Mouse (Mus musculus) heart, adult 2 months (tissue): ENCODE results near the gene C2cd2. TPM values are rescaled to one million over a fixed set of nuclear protein-coding genes. Genes with fewer than 3 reads are reported as not detected.

ENCODE experiments used
- DNase-seq, 2 experiments: peaks; one replicate each; pipeline ENCODE4 v3.0.0; 2021
- H3K27ac ChIP-seq: fragments of 200-600 bp; 2 replicates; pipeline ENCODE4 v1.8.1; 2022
- H3K27me3 ChIP-seq: fragments of 200-500 bp; 2 replicates; pipeline ENCODE4 v1.6.1; 2012; ENCODE audit warnings: mild to moderate bottlenecking, low read length, inconsistent platforms, mixed read lengths; ENCODE audit not compliant: control insufficient read depth, insufficient read depth
- H3K36me3 ChIP-seq: fragments of 200-500 bp; 2 replicates; pipeline ENCODE4 v1.6.1; 2012; ENCODE audit warnings: low read length, inconsistent platforms; ENCODE audit not compliant: control insufficient read depth, insufficient read depth
- H3K4me1 ChIP-seq: fragments of 200-500 bp; 2 replicates; pipeline ENCODE4 v1.6.1; 2011; ENCODE audit warnings: low read length; ENCODE audit not compliant: control insufficient read depth, insufficient read depth
- H3K4me3 ChIP-seq: fragments of 200-600 bp; 2 replicates; pipeline ENCODE4 v1.8.1; 2022
- H3K79me2 ChIP-seq: fragments of 200-500 bp; replicated peaks from 2 replicates; pipeline ENCODE4 v1.6.1; 2012; ENCODE audit warnings: mild to moderate bottlenecking, inconsistent platforms, low read length, moderate library complexity, mixed read lengths; ENCODE audit not compliant: control insufficient read depth, insufficient read depth
- H3K9ac ChIP-seq: fragments of 200-500 bp; 2 replicates; pipeline ENCODE4 v1.6.1; 2012; ENCODE audit warnings: low read depth, mild to moderate bottlenecking, control low read depth, inconsistent platforms, low read length, mixed read lengths
- CTCF ChIP-seq: fragments of 200-600 bp; IDR thresholded peaks from 2 replicates; pipeline ENCODE4 v1.8.1; 2022; ENCODE audit warnings: antibody characterized with exemption, mild to moderate bottlenecking, moderate library complexity
- EP300 ChIP-seq: fragments of 200-500 bp; IDR thresholded peaks from 2 replicates; pipeline ENCODE4 v1.6.1; 2011; ENCODE audit warnings: low read depth, low read length, control low read depth; ENCODE audit not compliant: insufficient read depth
- POLR2A ChIP-seq: fragments of 200-500 bp; IDR thresholded peaks from 2 replicates; pipeline ENCODE4 v1.6.1; 2011; ENCODE audit warnings: mild to moderate bottlenecking, low read depth, low read length, control low read depth; ENCODE audit not compliant: insufficient read depth
- WGBS: fragments of 180-500 bp; shearing (Covaris S2); methylation state at CpG from one replicate; pipeline ENCODE4 v1.1.7; 2018; 5-methylcytosine and 5-hydroxymethylcytosine counted together
- intact Hi-C: fragments of 180-260 bp; cut with DNase I; formaldehyde crosslinking; loops from one replicate; pipeline ENCODE4 v1.15.1; 2025
- polyA plus RNA-seq: library from polyadenylated mRNA; depleted of rRNA; stranded (reverse); fragments of >200 nt; gene quantifications from 2 replicates; pipeline ENCODE4 v1.2.3, GENCODE M21; 2012
- total RNA-seq, 2 experiments: library from RNA; stranded (reverse); gene quantifications; 2 replicates each; pipeline ENCODE4 v1.2.3; 2021

The C2cd2 gene
- total and polyA plus RNA-seq, 3 experiments = 8.2 to 26.6 (median 19.7) TPM

DNA sequence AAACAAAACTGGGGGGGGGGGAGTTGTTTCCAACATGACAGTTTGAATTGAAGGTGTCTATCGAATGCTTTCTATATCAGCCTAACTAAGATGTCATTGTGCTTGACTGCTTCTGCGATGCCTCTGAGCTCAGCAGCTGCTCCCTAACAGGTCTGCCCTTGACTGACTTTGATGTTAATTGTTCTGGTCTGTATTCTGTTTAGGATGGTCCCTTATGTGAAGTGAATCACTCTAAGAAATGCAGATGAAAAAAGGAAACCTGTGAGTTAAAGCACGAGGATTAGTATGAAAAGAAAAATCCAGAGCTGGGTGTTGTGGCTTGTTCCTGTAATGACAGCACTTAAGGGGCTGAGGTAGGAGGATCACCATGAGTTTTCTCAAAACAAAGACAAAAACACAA, 26.6 kb downstream of the C2cd2 start:
- Histone ChIP-seq H3K4me1 (no peaks in the 10 kb centered on the region), H3K4me3 (no peak overlapping the region), H3K79me2 (no peaks in the 10 kb centered on the region), H3K9ac (no peak overlapping the region), H3K27ac (no peak overlapping the region), H3K27me3 (no peaks in the 10 kb centered on the region), H3K36me3 (no peaks in the 10 kb centered on the region)
- 92% methylated on average over 3 of the region's 3 CpGs for WGBS
- no peak for TF ChIP-seq CTCF
- TF ChIP-seq POLR2A = no peak
- no peak for TF ChIP-seq EP300
- intact Hi-C loops = no loop called here
- no peak for DNase-seq

DNA sequence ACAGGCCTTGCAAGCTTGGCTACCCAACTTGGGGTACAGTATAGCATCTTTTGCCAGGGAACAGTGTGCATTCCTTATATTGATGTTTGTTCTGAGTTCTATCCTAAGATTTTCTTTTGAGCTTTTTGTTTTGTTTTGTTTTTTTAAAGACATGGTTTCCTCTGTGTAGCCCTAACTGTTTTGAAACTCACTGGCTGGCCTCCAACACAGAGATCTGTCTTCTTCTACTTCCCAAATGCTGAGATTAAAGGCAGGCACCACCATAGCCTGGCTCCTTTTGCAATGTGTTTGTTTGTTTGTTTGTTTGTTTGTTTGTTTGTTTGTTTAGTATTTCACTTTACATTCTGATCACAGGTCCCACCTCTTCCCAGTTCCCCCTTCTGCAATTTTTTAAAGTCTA, 32.2 kb downstream of the C2cd2 start:
- H3K4me3 ChIP-seq = no peak overlapping the region
- peak overlapping the region; percentile 32; the same call in 1 of the 2 replicates for H3K27ac ChIP-seq
- no peaks in the 10 kb centered on the region for H3K36me3 ChIP-seq
- H3K27me3 ChIP-seq = no peaks in the 10 kb centered on the region
- TF ChIP-seq POLR2A (no peak), EP300 (no peak), CTCF (no peak)
- H3K4me1 ChIP-seq = peaks cover 3% of the 10 kb centered on the region
- peak in 1 of 2 experiments; percentile 36 for DNase-seq
- no peak overlapping the region for H3K9ac ChIP-seq
- intact Hi-C loops = no loop called here
- no peaks in the 10 kb centered on the region for H3K79me2 ChIP-seq

DNA sequence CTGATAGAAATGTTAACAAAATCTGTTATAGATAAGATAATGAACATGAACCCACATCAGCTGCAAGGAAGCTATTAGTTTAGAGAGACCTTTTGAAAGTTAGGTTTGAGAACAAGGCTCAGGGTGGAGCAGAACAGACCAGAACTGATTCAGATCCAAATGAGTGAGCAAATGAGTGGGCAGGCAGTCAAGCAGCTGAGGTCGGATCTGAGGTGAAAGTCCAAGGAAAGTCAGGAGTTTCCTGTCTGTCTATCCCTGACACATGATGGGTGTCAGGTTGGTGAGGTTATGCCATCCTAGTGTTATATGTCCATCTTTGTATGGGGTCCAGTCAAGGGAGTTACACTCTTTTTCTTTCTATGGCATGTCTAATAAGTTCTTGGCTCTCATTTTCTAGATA, 32.9 kb downstream of the C2cd2 start:
- peak in 1 of 2 experiments; percentile 53 for DNase-seq
- intact Hi-C loops = no loop called here
- Histone ChIP-seq H3K4me3 (no peak overlapping the region), H3K27ac (peak overlapping the region; percentile 32), H3K79me2 (no peaks in the 10 kb centered on the region), H3K36me3 (no peaks in the 10 kb centered on the region), H3K9ac (no peak overlapping the region), H3K27me3 (no peaks in the 10 kb centered on the region), H3K4me1 (peaks cover 3% of the 10 kb centered on the region)
- TF ChIP-seq EP300 (no peak), CTCF (no peak), POLR2A (no peak)
- WGBS = 42% methylated on average over 1 of the region's 1 CpGs

DNA sequence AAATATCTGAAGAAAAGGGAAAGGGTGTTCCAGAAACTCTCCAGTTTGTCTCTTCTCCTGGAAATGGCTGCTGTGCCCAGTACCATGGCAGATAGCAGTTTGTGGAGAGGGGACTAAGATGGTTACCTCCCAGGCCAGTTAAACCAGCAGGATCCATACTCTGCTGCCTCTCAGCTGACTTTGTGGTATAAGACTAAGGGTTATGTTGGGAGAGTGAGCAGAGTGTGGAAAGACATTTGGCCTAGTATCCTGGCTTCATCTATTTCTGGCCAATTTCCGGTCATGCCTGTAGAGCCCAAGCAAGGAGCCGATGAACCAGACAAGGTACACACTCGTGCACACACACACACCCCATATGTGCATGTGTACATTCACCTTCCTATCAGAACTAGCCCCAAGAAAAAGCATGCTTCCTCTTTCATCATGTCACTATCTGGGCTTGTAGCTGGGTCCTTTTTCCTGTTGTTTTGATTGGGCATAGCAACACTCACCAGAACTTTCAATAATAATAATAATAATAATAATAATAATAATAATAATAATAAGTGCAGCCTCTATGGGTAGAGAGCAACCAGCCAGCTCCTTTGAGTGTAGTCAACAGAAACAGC, 35.0 kb downstream of the C2cd2 start:
- 52% methylated on average over 3 of the region's 3 CpGs for WGBS
- H3K27ac ChIP-seq = no peak overlapping the region
- H3K27me3 ChIP-seq = no peaks in the 10 kb centered on the region
- no peaks in the 10 kb centered on the region for H3K36me3 ChIP-seq
- no peak overlapping the region for H3K9ac ChIP-seq
- no peak overlapping the region for H3K4me3 ChIP-seq
- TF ChIP-seq EP300 = no peak
- TF ChIP-seq POLR2A = no peak
- TF ChIP-seq CTCF = no peak
- no peaks in the 10 kb centered on the region for H3K79me2 ChIP-seq
- DNase-seq = peak in 1 of 2 experiments; percentile 7
- H3K4me1 ChIP-seq = peaks cover 4% of the 10 kb centered on the region
- intact Hi-C loops = no loop called here

DNA sequence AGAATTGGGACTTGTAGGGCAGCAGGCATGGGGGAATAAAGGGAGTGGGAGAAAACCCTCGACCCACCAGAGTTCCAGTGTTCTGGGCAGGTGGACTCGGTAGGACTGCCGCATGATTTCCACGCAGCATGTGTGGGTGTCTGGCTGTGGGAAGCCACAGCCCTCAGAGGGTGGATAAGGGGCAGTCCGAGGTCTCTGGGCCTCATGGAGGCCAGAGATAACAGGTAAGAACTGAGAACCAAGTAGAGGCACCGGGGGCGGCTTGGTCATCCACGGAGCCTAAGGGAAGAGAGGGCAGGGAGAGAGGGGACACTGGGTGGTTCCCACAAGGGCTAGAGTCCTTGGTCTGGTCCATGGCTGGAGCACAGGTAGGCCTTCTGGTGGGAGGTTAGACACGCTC, 36.0 kb downstream of the C2cd2 start:
- Histone ChIP-seq H3K27me3 (no peaks in the 10 kb centered on the region), H3K36me3 (no peaks in the 10 kb centered on the region), H3K27ac (no peak overlapping the region), H3K4me1 (peaks cover 4% of the 10 kb centered on the region), H3K79me2 (no peaks in the 10 kb centered on the region), H3K9ac (no peak overlapping the region), H3K4me3 (no peak overlapping the region)
- intact Hi-C loops = no loop called here
- WGBS = 87% methylated on average over 9 of the region's 9 CpGs
- DNase-seq = peak in 1 of 2 experiments; percentile 7
- TF ChIP-seq EP300 (no peak), POLR2A (no peak), CTCF (no peak)

- WGBS = 85% methylated on average over 2 of the region's 2 CpGs
- intact Hi-C loops = no loop called here
- peak in 1 of 2 experiments; percentile 4 for DNase-seq
Measured at GRCm38 (mm10) chr16:97925760-97926159, 36.6 kb downstream of the C2cd2 start.

More at GRCm38 (mm10) chr16:97925760-97926159, 36.6 kb downstream of the C2cd2 start:
- Histone ChIP-seq H3K9ac (no peak overlapping the region), H3K4me3 (no peak overlapping the region), H3K27ac (no peak overlapping the region), H3K79me2 (no peaks in the 10 kb centered on the region), H3K4me1 (peaks cover 6% of the 10 kb centered on the region), H3K27me3 (no peaks in the 10 kb centered on the region), H3K36me3 (peaks cover 4% of the 10 kb centered on the region; the same call in 1 of the 2 replicates)
- TF ChIP-seq CTCF (no peak), EP300 (no peak), POLR2A (no peak)
